Mouse (Mus musculus): Measurements from ENCODE around the gene Slc9a3r2.

DNA sequence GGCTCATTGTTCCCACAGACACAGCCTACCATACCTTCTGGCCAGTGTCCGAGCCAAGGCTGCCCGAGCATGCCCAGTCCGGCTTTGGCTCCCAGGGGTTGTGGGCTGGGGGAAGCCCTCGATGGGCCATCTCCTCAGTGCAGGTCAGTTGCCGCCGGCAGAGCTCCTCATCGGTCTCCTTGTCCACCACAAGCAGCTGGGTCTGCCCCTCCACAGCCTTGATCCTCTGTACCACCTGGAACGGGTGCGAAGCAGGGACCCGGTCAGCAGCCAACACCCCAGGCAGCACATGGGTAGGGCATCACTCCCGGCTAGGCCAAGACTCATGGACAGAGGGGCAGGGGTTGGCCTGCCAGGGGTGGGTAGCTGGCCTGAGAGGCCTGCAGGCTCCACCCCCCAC, 2.6 kb downstream of the Slc9a3r2 start:
- no peak; the same call in 1 of the 2 replicates for TF ChIP-seq POLR2A (IDR thresholded peaks at IDR 0.05; ENCODE audit: borderline replicate concordance, extremely low read depth, low read depth, low read length)
- TF ChIP-seq CTCF (IDR thresholded peaks at IDR 0.05; ENCODE audit: insufficient read depth, low read length) = no peak

Measured in lung, adult 2 months (tissue).